Mouse (Mus musculus): Measurements from ENCODE around the gene Gtf2ird2.

- TF ChIP-seq CTCF (IDR thresholded peaks at IDR 0.05; ENCODE audit: borderline replicate concordance, insufficient read depth, low read length) (no peak), POLR2A (IDR thresholded peaks at IDR 0.05; ENCODE audit: low read depth, low read length) (no peak)
Measured at GRCm38 (mm10) chr5:134178536-134178935, 5.3 kb upstream of the Gtf2ird2 start.

All from embryonic fibroblast, embryonic 13.5 days (primary cell).